Mouse (Mus musculus): ENCODE results near the gene Rptor. TPM values are rescaled to one million over a fixed set of nuclear protein-coding genes. Genes with fewer than 3 reads are reported as not detected.

Rptor gene
- polyA plus RNA-seq, 1 experiment from 2014 or later = 11.1 TPM

GRCm38 (mm10) chr11:119796406-119796805, 193.7 kb downstream of the Rptor start:
- Histone ChIP-seq H3K9ac (no peak overlapping the region), H3K4me3 (no peak overlapping the region), H3K27ac (replicated peaks) (no peak overlapping the region), H3K27me3 (no peaks in the 10 kb centered on the region), H3K9me3 (no peaks in the 10 kb centered on the region), H3K4me1 (replicated peaks) (peaks cover 60% of the 10 kb centered on the region), H3K36me3 (no peaks in the 10 kb centered on the region), H3K4me2 (no peak overlapping the region)
- 60% methylated on average over 7 of the region's 7 CpGs for WGBS
- no peak for ATAC-seq (ENCODE audit: low read depth)

GRCm38 (mm10) chr11:119796846-119797245, 194.1 kb downstream of the Rptor start:
- Histone ChIP-seq H3K27me3 (no peaks in the 10 kb centered on the region), H3K9me3 (no peaks in the 10 kb centered on the region), H3K4me2 (no peak overlapping the region), H3K4me3 (no peak overlapping the region), H3K27ac (replicated peaks) (no peak overlapping the region), H3K36me3 (no peaks in the 10 kb centered on the region), H3K4me1 (replicated peaks) (peaks cover 61% of the 10 kb centered on the region), H3K9ac (no peak overlapping the region)
- ATAC-seq (ENCODE audit: low read depth) = no peak
- WGBS = 80% methylated on average over 7 of the region's 7 CpGs

- H3K4me3 ChIP-seq = no peak overlapping the region
- 22% methylated on average over 2 of the region's 2 CpGs for WGBS
- H3K4me1 ChIP-seq (replicated peaks) = peaks cover 61% of the 10 kb centered on the region
- H3K4me2 ChIP-seq = no peak overlapping the region
- no peak overlapping the region for H3K9ac ChIP-seq
- H3K36me3 ChIP-seq = no peaks in the 10 kb centered on the region
- H3K27ac ChIP-seq (replicated peaks) = no peak overlapping the region
- H3K9me3 ChIP-seq = no peaks in the 10 kb centered on the region
- H3K27me3 ChIP-seq = no peaks in the 10 kb centered on the region
- ATAC-seq (ENCODE audit: low read depth) = no peak
Measured at GRCm38 (mm10) chr11:119799536-119799935, 196.8 kb downstream of the Rptor start.

GRCm38 (mm10) chr11:119801855-119802254, 199.2 kb downstream of the Rptor start:
- no peaks in the 10 kb centered on the region for H3K9me3 ChIP-seq
- H3K27me3 ChIP-seq = no peaks in the 10 kb centered on the region
- no peak for ATAC-seq (ENCODE audit: low read depth)
- H3K27ac ChIP-seq (replicated peaks) = no peak overlapping the region
- no peaks in the 10 kb centered on the region for H3K36me3 ChIP-seq
- no peak overlapping the region for H3K9ac ChIP-seq
- no peak overlapping the region for H3K4me2 ChIP-seq
- WGBS = 59% methylated on average over 1 of the region's 1 CpGs
- H3K4me1 ChIP-seq (replicated peaks) = peaks cover 48% of the 10 kb centered on the region
- no peak overlapping the region for H3K4me3 ChIP-seq

- Histone ChIP-seq H3K36me3 (no peaks in the 10 kb centered on the region), H3K27me3 (no peaks in the 10 kb centered on the region), H3K9me3 (no peaks in the 10 kb centered on the region), H3K4me1 (replicated peaks) (peaks cover 49% of the 10 kb centered on the region), H3K4me3 (no peak overlapping the region), H3K9ac (no peak overlapping the region), H3K4me2 (no peak overlapping the region), H3K27ac (replicated peaks) (no peak overlapping the region)
- WGBS = 58% methylated on average over 7 of the region's 7 CpGs
- no peak for ATAC-seq (ENCODE audit: low read depth)
Measured at GRCm38 (mm10) chr11:119802947-119803346, 200.2 kb downstream of the Rptor start.

GRCm38 (mm10) chr11:119804392-119804791, 201.7 kb downstream of the Rptor start:
- Histone ChIP-seq H3K27me3 (no peaks in the 10 kb centered on the region), H3K9me3 (no peaks in the 10 kb centered on the region), H3K27ac (replicated peaks) (no peak overlapping the region), H3K36me3 (no peaks in the 10 kb centered on the region), H3K4me2 (no peak overlapping the region), H3K4me3 (no peak overlapping the region), H3K9ac (no peak overlapping the region), H3K4me1 (replicated peaks) (peaks cover 53% of the 10 kb centered on the region)
- WGBS = 73% methylated on average over 3 of the region's 3 CpGs
- ATAC-seq (ENCODE audit: low read depth) = no peak

- no peak overlapping the region for H3K27ac ChIP-seq (replicated peaks)
- 86% methylated on average over 10 of the region's 10 CpGs for WGBS
- H3K4me1 ChIP-seq (replicated peaks) = peaks cover 62% of the 10 kb centered on the region
- no peak for ATAC-seq (ENCODE audit: low read depth)
- H3K27me3 ChIP-seq = no peaks in the 10 kb centered on the region
- H3K4me2 ChIP-seq = no peak overlapping the region
- H3K4me3 ChIP-seq = no peak overlapping the region
- no peaks in the 10 kb centered on the region for H3K36me3 ChIP-seq
- no peak overlapping the region for H3K9ac ChIP-seq
- H3K9me3 ChIP-seq = no peaks in the 10 kb centered on the region
Measured at GRCm38 (mm10) chr11:119805112-119805750, 202.5 kb downstream of the Rptor start.

- ATAC-seq (ENCODE audit: low read depth) = no peak
- Histone ChIP-seq H3K4me1 (replicated peaks) (peaks cover 69% of the 10 kb centered on the region), H3K27ac (replicated peaks) (peak overlapping the region; percentile 80; the same call in 1 of the 2 replicates), H3K9ac (no peak overlapping the region), H3K36me3 (no peaks in the 10 kb centered on the region), H3K4me3 (no peak overlapping the region), H3K27me3 (no peaks in the 10 kb centered on the region), H3K9me3 (no peaks in the 10 kb centered on the region), H3K4me2 (no peak overlapping the region)
- WGBS = 91% methylated on average over 8 of the region's 8 CpGs
Measured at GRCm38 (mm10) chr11:119806539-119806938, 203.8 kb downstream of the Rptor start.

- H3K27ac ChIP-seq (replicated peaks) = peak overlapping the region; percentile 80
- no peak for ATAC-seq (ENCODE audit: low read depth)
- WGBS = 59% methylated on average over 7 of the region's 7 CpGs
Measured at GRCm38 (mm10) chr11:119807431-119808031, 204.8 kb downstream of the Rptor start.

GRCm38 (mm10) chr11:119808647-119809280, 206.1 kb downstream of the Rptor start:
- H3K9me3 ChIP-seq = no peaks in the 10 kb centered on the region
- peak overlapping the region; percentile 80 for H3K27ac ChIP-seq (replicated peaks)
- no peak for ATAC-seq (ENCODE audit: low read depth)
- peaks cover 13% of the 10 kb centered on the region for H3K36me3 ChIP-seq
- peaks cover 57% of the 10 kb centered on the region for H3K4me1 ChIP-seq (replicated peaks)
- no peak overlapping the region for H3K4me3 ChIP-seq
- H3K4me2 ChIP-seq = no peak overlapping the region
- WGBS = 58% methylated on average over 10 of the region's 10 CpGs
- no peak overlapping the region for H3K9ac ChIP-seq
- no peaks in the 10 kb centered on the region for H3K27me3 ChIP-seq

More at GRCm38 (mm10) chr11:119807431-119808031, 204.8 kb downstream of the Rptor start:
- Histone ChIP-seq H3K9ac (0 out of 2 replicates have a peak overlapping the region, but pooled peaks have one; percentile 32), H3K4me3 (no peak overlapping the region), H3K27me3 (no peaks in the 10 kb centered on the region), H3K36me3 (peaks cover 9% of the 10 kb centered on the region), H3K4me2 (no peak overlapping the region), H3K4me1 (replicated peaks) (peaks cover 69% of the 10 kb centered on the region), H3K9me3 (no peaks in the 10 kb centered on the region)

- Histone ChIP-seq H3K4me2 (no peak overlapping the region), H3K4me1 (replicated peaks) (peaks cover 53% of the 10 kb centered on the region), H3K36me3 (peaks cover 13% of the 10 kb centered on the region), H3K27me3 (no peaks in the 10 kb centered on the region), H3K9ac (no peak overlapping the region), H3K9me3 (no peaks in the 10 kb centered on the region), H3K27ac (replicated peaks) (0 out of 2 replicates have a peak overlapping the region, but pooled peaks have one; percentile 23), H3K4me3 (no peak overlapping the region)
- 71% methylated on average over 5 of the region's 5 CpGs for WGBS
- ATAC-seq (ENCODE audit: low read depth) = no peak
Measured at GRCm38 (mm10) chr11:119809309-119809708, 206.6 kb downstream of the Rptor start.

GRCm38 (mm10) chr11:119811022-119811421, 208.3 kb downstream of the Rptor start:
- peaks cover 13% of the 10 kb centered on the region for H3K36me3 ChIP-seq
- no peaks in the 10 kb centered on the region for H3K9me3 ChIP-seq
- no peak for ATAC-seq (ENCODE audit: low read depth)
- WGBS = 64% methylated on average over 8 of the region's 8 CpGs
- H3K4me2 ChIP-seq = no peak overlapping the region
- peaks cover 52% of the 10 kb centered on the region for H3K4me1 ChIP-seq (replicated peaks)
- no peak overlapping the region for H3K4me3 ChIP-seq
- H3K27ac ChIP-seq (replicated peaks) = no peak overlapping the region
- H3K9ac ChIP-seq = no peak overlapping the region
- no peaks in the 10 kb centered on the region for H3K27me3 ChIP-seq

Data from neural tube, embryonic 13.5 days (tissue).